Mouse (Mus musculus) kidney, adult 2 months (tissue): ENCODE measurements around the gene Adra2b.

Experiments used
- CTCF ChIP-seq: fragments of 200-500 bp; conservative IDR thresholded peaks from 2 replicates; pipeline ENCODE4 v1.5.1; 2011; ENCODE audit warnings: low read depth, mild to moderate bottlenecking, control low read depth, low read length, moderate library complexity, mixed read lengths; ENCODE audit not compliant: insufficient read depth, insufficient read length
- POLR2A ChIP-seq: fragments of 200-500 bp; IDR thresholded peaks from one replicate; pipeline ENCODE4 v1.6.1; 2011; ENCODE audit warnings: low read depth, low read length, control low read depth

DNA sequence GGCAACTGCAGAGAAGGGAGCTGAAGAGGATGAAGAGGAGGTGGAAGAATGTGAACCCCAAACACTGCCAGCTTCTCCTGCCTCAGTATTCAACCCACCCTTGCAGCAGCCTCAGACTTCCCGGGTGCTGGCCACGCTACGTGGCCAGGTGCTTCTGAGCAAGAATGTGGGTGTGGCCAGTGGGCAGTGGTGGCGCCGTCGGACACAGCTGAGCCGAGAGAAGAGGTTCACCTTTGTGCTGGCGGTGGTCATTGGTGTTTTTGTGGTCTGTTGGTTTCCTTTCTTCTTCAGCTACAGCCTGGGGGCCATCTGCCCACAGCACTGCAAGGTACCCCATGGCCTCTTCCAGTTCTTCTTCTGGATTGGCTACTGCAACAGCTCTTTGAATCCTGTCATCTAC is 1.4 kb downstream of the Adra2b start:
- TF ChIP-seq POLR2A (no peak), CTCF (no peak)
